Mouse (Mus musculus) heart, adult 2 months (tissue): ENCODE measurements at regions not wholly inside any gene's neighbourhood (a gene's known extent, or its start where the extent isn't known, plus 50 kb on each side); places are given as distances from the start of the nearest gene placed in this dataset.

ENCODE experiments used
- DNase-seq, 2 experiments: peaks; one replicate each; pipeline ENCODE4 v3.0.0; 2021
- H3K27ac ChIP-seq: fragments of 200-600 bp; 2 replicates; pipeline ENCODE4 v1.8.1; 2022
- H3K27me3 ChIP-seq: fragments of 200-500 bp; 2 replicates; pipeline ENCODE4 v1.6.1; 2012; ENCODE audit warnings: mild to moderate bottlenecking, low read length, inconsistent platforms, mixed read lengths; ENCODE audit not compliant: control insufficient read depth, insufficient read depth
- H3K36me3 ChIP-seq: fragments of 200-500 bp; 2 replicates; pipeline ENCODE4 v1.6.1; 2012; ENCODE audit warnings: low read length, inconsistent platforms; ENCODE audit not compliant: control insufficient read depth, insufficient read depth
- H3K4me1 ChIP-seq: fragments of 200-500 bp; 2 replicates; pipeline ENCODE4 v1.6.1; 2011; ENCODE audit warnings: low read length; ENCODE audit not compliant: control insufficient read depth, insufficient read depth
- H3K4me3 ChIP-seq: fragments of 200-600 bp; 2 replicates; pipeline ENCODE4 v1.8.1; 2022
- H3K79me2 ChIP-seq: fragments of 200-500 bp; replicated peaks from 2 replicates; pipeline ENCODE4 v1.6.1; 2012; ENCODE audit warnings: mild to moderate bottlenecking, inconsistent platforms, low read length, moderate library complexity, mixed read lengths; ENCODE audit not compliant: control insufficient read depth, insufficient read depth
- H3K9ac ChIP-seq: fragments of 200-500 bp; 2 replicates; pipeline ENCODE4 v1.6.1; 2012; ENCODE audit warnings: low read depth, mild to moderate bottlenecking, control low read depth, inconsistent platforms, low read length, mixed read lengths
- CTCF ChIP-seq: fragments of 200-600 bp; IDR thresholded peaks from 2 replicates; pipeline ENCODE4 v1.8.1; 2022; ENCODE audit warnings: antibody characterized with exemption, mild to moderate bottlenecking, moderate library complexity
- EP300 ChIP-seq: fragments of 200-500 bp; IDR thresholded peaks from 2 replicates; pipeline ENCODE4 v1.6.1; 2011; ENCODE audit warnings: low read depth, low read length, control low read depth; ENCODE audit not compliant: insufficient read depth
- POLR2A ChIP-seq: fragments of 200-500 bp; IDR thresholded peaks from 2 replicates; pipeline ENCODE4 v1.6.1; 2011; ENCODE audit warnings: mild to moderate bottlenecking, low read depth, low read length, control low read depth; ENCODE audit not compliant: insufficient read depth
- WGBS: fragments of 180-500 bp; shearing (Covaris S2); methylation state at CpG from one replicate; pipeline ENCODE4 v1.1.7; 2018; 5-methylcytosine and 5-hydroxymethylcytosine counted together
- intact Hi-C: fragments of 180-260 bp; cut with DNase I; formaldehyde crosslinking; loops from one replicate; pipeline ENCODE4 v1.15.1; 2025

- Histone ChIP-seq H3K79me2 (no peaks in the 10 kb centered on the region), H3K4me3 (no peak overlapping the region), H3K9ac (no peak overlapping the region), H3K27ac (no peak overlapping the region), H3K27me3 (no peaks in the 10 kb centered on the region), H3K36me3 (no peaks in the 10 kb centered on the region), H3K4me1 (no peaks in the 10 kb centered on the region)
- peak; percentile 39 for DNase-seq
- TF ChIP-seq EP300 (no peak), CTCF (no peak), POLR2A (no peak)
- intact Hi-C loops, result no loop called here
- 71% methylated on average over 15 of the region's 15 CpGs for WGBS
Measured at GRCm38 (mm10) chr4:83984671-83985391, 459.5 kb downstream of the Ccdc171 start.

DNA sequence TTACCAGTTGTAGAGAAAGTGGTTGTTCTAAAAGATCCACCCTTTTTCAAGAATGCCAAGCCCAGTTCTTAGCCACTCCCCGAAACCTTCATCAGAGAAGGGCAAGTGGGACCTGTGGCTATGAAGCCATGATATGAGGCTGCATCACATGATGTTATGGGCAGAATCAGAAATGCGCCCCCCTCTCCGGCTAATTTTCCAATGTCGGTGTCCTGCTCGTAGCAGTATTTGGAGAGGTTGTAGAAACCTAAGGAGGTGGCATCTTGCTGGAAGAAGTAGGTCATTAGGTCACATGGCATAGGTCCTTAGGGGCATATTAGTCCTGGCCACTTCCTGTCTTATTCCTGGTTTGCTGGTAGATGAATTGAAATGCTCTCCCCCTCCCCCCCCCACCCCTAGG is 460.1 kb downstream of the Ccdc171 start:
- Histone ChIP-seq H3K27me3 (no peaks in the 10 kb centered on the region), H3K79me2 (no peaks in the 10 kb centered on the region), H3K4me1 (no peaks in the 10 kb centered on the region), H3K4me3 (no peak overlapping the region), H3K27ac (no peak overlapping the region), H3K36me3 (no peaks in the 10 kb centered on the region), H3K9ac (no peak overlapping the region)
- WGBS, result 95% methylated on average over 5 of the region's 5 CpGs
- intact Hi-C loops, result no loop called here
- DNase-seq, result no peak
- TF ChIP-seq POLR2A (no peak), CTCF (no peak), EP300 (no peak)

DNA sequence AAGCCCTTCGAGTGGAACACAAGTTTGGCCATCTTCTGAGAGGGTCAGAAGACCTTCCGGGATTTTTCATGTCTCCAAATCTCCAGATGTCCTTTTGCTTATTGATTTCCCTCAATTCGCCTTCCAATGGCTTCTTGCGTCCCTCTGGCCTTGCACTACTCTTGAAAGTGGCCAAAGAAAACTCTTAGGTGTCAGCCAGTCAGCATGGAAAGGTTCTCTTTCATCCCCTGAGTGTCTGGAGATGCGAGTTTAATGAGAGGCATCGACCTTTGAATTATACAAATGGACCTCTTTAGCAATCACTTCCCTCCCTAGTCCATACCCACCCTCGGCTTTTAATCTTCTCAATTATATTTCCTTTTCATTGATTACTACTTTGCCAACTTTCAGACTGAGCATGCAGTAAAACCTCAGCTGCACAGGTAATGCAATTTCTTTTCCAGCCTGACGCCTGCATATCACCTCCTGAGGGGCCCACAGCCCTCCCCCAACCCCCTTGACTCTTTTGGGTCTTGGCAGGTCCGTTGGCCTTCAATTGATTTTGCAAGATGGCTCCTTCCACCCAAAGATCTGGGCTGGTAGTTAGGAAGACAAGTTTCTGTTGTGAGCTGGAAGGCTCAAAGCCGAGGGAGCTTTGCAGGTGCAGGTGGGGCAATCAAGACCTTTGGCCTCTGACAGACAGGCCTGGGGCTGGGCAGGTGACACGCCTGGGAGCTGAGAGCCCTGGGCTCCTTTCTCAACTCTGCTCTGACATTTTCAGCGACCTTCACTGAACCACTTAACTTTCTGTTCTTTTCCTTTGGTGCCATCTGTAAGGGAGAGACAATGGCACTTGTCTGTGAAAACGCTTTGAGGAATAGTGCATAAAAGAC is 461.8 kb downstream of the Ccdc171 start:
- no peak overlapping the region for H3K27ac ChIP-seq
- DNase-seq, result no peak
- no peak overlapping the region for H3K4me3 ChIP-seq
- no peaks in the 10 kb centered on the region; the same call in 1 of the 2 replicates for H3K4me1 ChIP-seq
- intact Hi-C loops, result no loop called here
- no peaks in the 10 kb centered on the region for H3K36me3 ChIP-seq
- H3K27me3 ChIP-seq, result no peaks in the 10 kb centered on the region
- H3K79me2 ChIP-seq, result no peaks in the 10 kb centered on the region
- no peak overlapping the region for H3K9ac ChIP-seq
- TF ChIP-seq POLR2A (no peak), EP300 (no peak), CTCF (no peak)
- WGBS, result 86% methylated on average over 13 of the region's 13 CpGs

DNA sequence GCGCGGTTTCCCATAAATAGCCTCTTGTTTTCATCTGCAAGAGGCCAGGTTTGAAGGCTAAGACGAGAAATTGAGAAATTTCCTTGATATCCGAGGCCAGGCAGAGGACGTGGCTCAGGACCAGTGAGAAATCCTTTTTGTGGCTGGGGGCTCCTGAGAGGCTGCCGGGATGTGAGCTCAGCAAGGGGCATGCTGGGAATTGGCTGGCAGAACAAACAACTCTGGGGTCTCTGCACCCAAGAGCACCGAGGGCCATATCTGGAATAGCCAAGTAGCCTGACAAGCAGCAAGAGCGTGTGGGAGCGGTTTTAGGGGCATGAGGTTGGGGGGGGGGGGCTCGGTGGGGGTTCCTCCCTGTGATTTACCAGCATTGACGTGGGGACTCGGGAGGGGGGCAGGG is 462.5 kb downstream of the Ccdc171 start:
- intact Hi-C loops, result no loop called here
- no peak overlapping the region for H3K27ac ChIP-seq
- no peaks in the 10 kb centered on the region; the same call in 1 of the 2 replicates for H3K4me1 ChIP-seq
- H3K36me3 ChIP-seq, result no peaks in the 10 kb centered on the region
- TF ChIP-seq POLR2A (no peak), CTCF (no peak), EP300 (no peak)
- 63% methylated on average over 12 of the region's 12 CpGs for WGBS
- no peak overlapping the region for H3K9ac ChIP-seq
- DNase-seq, result no peak
- no peak overlapping the region for H3K4me3 ChIP-seq
- no peaks in the 10 kb centered on the region for H3K27me3 ChIP-seq
- H3K79me2 ChIP-seq, result no peaks in the 10 kb centered on the region

DNA sequence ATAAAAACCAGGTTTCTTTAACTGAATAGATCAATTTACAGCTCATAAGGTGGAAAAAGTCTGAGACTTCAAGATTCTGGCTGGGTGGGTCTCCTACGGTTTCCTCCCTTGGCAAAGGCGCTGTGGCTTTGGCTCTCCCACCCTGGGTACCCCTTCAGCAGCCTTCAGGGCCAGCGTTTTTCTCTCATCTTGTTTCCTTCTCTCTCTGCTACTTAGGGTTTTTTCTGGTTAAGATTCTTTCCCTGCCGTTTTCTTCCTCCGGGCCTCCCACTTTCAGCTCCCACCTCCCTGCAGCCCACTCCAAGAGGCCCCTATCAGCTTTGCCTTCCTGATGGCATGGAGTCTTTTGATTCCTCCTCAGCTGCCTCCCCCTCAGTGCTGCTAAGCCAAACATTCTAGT is 463.0 kb downstream of the Ccdc171 start:
- Histone ChIP-seq H3K36me3 (no peaks in the 10 kb centered on the region), H3K9ac (no peak overlapping the region), H3K4me1 (no peaks in the 10 kb centered on the region; the same call in 1 of the 2 replicates), H3K27ac (no peak overlapping the region), H3K79me2 (no peaks in the 10 kb centered on the region), H3K4me3 (no peak overlapping the region), H3K27me3 (no peaks in the 10 kb centered on the region)
- DNase-seq, result no peak
- WGBS, result 34% methylated on average over 5 of the region's 5 CpGs
- intact Hi-C loops, result no loop called here
- TF ChIP-seq CTCF (no peak), POLR2A (no peak), EP300 (no peak)
